Mouse (Mus musculus) frontal cortex, postnatal 14 days (tissue): ENCODE results near the gene Samt3.

Source experiments
- DNase-seq, 2 experiments: peaks; one replicate each; pipeline ENCODE4 v3.0.0; 2022; ENCODE audit warnings: low spot score in 2 of 2

Samt3 gene

DNA sequence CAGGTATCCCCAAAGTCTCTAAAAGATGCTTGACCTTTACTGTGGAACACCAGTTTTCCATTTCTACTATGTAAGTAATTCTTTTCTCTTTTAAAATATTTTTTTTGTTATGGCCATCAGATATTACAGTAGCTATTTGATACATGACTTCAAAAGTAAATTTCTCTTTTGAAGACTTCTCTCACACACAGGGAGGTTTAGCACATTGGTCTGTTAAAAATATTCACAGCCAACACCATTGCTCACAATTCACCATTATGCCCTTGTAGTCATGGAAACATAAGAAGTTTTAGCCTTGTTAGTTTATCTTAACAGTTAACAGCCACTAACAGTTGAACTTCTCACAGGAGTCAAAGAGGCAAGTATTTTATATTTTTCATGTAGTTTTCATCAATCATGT, at the start of gene Samt3:
Gene Samt3, plus strand, starts transcription at position 301 of the 400 bp plus-strand sequence.
- DNase-seq = no peak

DNA sequence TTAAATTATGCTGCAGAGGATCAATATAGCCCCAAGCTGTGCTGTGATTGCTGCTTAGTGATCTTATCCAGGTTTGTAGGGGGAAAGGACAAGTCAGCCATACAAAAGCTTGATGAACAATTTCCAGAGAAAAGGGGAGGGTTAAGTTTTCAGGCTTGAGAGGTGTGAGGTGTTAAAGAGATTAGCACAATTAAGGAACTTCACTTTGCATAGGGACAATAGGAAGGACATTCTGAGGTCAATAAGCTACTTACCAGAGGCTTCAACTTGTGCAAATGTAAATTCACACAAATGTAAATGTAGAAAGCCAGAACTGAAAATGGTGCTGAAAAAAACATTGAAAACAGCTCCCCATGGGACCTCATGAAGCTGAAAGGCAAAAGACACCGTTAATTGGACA, 27.4 kb upstream of the Samt3 start:
- no peak for DNase-seq

DNA sequence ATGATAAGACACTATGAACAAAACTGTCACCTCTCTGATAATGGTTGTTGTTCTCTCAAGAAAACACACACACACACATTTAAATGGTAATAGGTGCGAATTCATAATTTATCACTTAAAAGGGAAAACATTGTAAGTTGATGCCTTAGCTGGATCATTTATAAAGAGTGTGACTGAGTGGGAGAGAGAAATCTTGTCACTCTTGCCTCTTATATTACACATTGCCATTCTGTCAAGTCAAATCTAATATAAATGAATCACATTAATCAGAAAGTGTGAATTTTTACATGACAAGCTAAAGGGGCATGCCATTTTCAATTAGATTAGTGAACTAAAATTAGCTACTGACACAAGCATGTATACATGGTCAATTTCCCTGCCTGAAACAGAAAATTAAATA, 44.7 kb downstream of the Samt3 start:
- no peak for DNase-seq
